Mouse (Mus musculus) forebrain, embryonic 13.5 days (tissue): Measurements from ENCODE around the gene Slc6a4. TPM values are rescaled to one million over a fixed set of nuclear protein-coding genes. Genes with fewer than 3 reads are reported as not detected.
"Not testable (repeated sequence)": the region's sequence is repeated elsewhere in the genome, so short reads cannot be mapped to it uniquely, and the experiment has no call there.

Source experiments
- ATAC-seq: fragments of 200-750 bp; cut with Nextera tagmentation; 2 replicates; pipeline ENCODE4 v1.8.0; 2017
- H3K27ac ChIP-seq: fragments of 300-500 bp; sonication (generic); 2 replicates; pipeline ENCODE4 v1.5.1; 2015; ENCODE audit warnings: inconsistent platforms, mild to moderate bottlenecking, moderate library complexity
- H3K27me3 ChIP-seq: fragments of 300-500 bp; sonication (generic); 2 replicates; pipeline ENCODE4 v1.6.1; 2015; ENCODE audit warnings: mild to moderate bottlenecking, inconsistent platforms
- H3K36me3 ChIP-seq: fragments of 300-500 bp; sonication (generic); 2 replicates; pipeline ENCODE4 v1.6.1; 2015; ENCODE audit warnings: mild to moderate bottlenecking, inconsistent platforms; ENCODE audit not compliant: poor library complexity, severe bottlenecking
- H3K4me1 ChIP-seq: fragments of 300-500 bp; sonication (generic); 2 replicates; pipeline ENCODE4 v1.6.1; 2015; ENCODE audit warnings: inconsistent platforms
- H3K4me2 ChIP-seq: fragments of 300-500 bp; sonication (generic); 2 replicates; pipeline ENCODE4 v1.6.1; 2015; ENCODE audit warnings: inconsistent platforms, mild to moderate bottlenecking, moderate library complexity
- H3K4me3 ChIP-seq: fragments of 300-500 bp; sonication (generic); 2 replicates; pipeline ENCODE4 v1.5.1; 2015; ENCODE audit warnings: mild to moderate bottlenecking, inconsistent platforms
- H3K9ac ChIP-seq: fragments of 300-500 bp; sonication (generic); 2 replicates; pipeline ENCODE4 v1.6.1; 2015; ENCODE audit warnings: mild to moderate bottlenecking, inconsistent platforms
- H3K9me3 ChIP-seq: fragments of 300-500 bp; sonication (generic); replicated peaks from 2 replicates; pipeline ENCODE4 v1.6.1; 2016; ENCODE audit warnings: inconsistent platforms
- WGBS: fragments of 180-500 bp; shearing (Covaris S2); methylation state at CpG from one replicate; pipeline ENCODE4 v1.1.7; 2015; 5-methylcytosine and 5-hydroxymethylcytosine counted together
- polyA plus RNA-seq: library from polyadenylated mRNA; unstranded; fragments of >200 nt; fragmentation: Nextera tagmentation; extraction: Ambion mirVana; gene quantifications from 2 replicates; pipeline ENCODE4 v1.2.1, GENCODE M21; 2015

Gene Slc6a4
- polyA plus RNA-seq, 1 experiment from 2014 or later, result 0.44 TPM

- WGBS, result 75% methylated on average over 3 of the region's 3 CpGs
Observed at GRCm38 (mm10) chr11:77026559-77026958, 28.2 kb downstream of the Slc6a4 start.

GRCm38 (mm10) chr11:77028157-77028556 lies 29.8 kb downstream of the Slc6a4 start:
- Histone ChIP-seq H3K36me3 (no peaks in the 10 kb centered on the region), H3K4me1 (no peaks in the 10 kb centered on the region), H3K9ac (no peak overlapping the region), H3K9me3 (no peaks in the 10 kb centered on the region), H3K27me3 (no peaks in the 10 kb centered on the region), H3K4me3 (no peak overlapping the region), H3K27ac (no peak overlapping the region), H3K4me2 (no peak overlapping the region)
- ATAC-seq, result no peak
- WGBS, result 88% methylated on average over 3 of the region's 3 CpGs

More at GRCm38 (mm10) chr11:77026559-77026958, 28.2 kb downstream of the Slc6a4 start:
- Histone ChIP-seq H3K4me2 (no peak overlapping the region), H3K9me3 (no peaks in the 10 kb centered on the region), H3K27me3 (no peaks in the 10 kb centered on the region), H3K4me3 (no peak overlapping the region), H3K9ac (no peak overlapping the region), H3K36me3 (no peaks in the 10 kb centered on the region), H3K4me1 (no peaks in the 10 kb centered on the region), H3K27ac (no peak overlapping the region)
- no peak for ATAC-seq

GRCm38 (mm10) chr11:77031151-77031934 lies 32.9 kb downstream of the Slc6a4 start:
- WGBS, result 79% methylated on average over 14 of the region's 14 CpGs
- Histone ChIP-seq H3K9ac (no peak overlapping the region), H3K27me3 (no peaks in the 10 kb centered on the region), H3K9me3 (no peaks in the 10 kb centered on the region), H3K4me1 (no peaks in the 10 kb centered on the region), H3K4me2 (no peak overlapping the region), H3K27ac (no peak overlapping the region), H3K36me3 (no peaks in the 10 kb centered on the region), H3K4me3 (no peak overlapping the region)
- no peak for ATAC-seq

- H3K9ac ChIP-seq, result no peak overlapping the region
- no peak for ATAC-seq
- peaks cover 18% of the 10 kb centered on the region for H3K36me3 ChIP-seq
- no peak overlapping the region for H3K4me3 ChIP-seq
- WGBS, result 88% methylated on average over 4 of the region's 4 CpGs
- no peaks in the 10 kb centered on the region for H3K4me1 ChIP-seq
- H3K4me2 ChIP-seq, result no peak overlapping the region
- no peaks in the 10 kb centered on the region for H3K27me3 ChIP-seq
- H3K27ac ChIP-seq, result no peak overlapping the region
- no peaks in the 10 kb centered on the region for H3K9me3 ChIP-seq
Observed at GRCm38 (mm10) chr11:77041891-77042290, 43.5 kb downstream of the Slc6a4 start.

GRCm38 (mm10) chr11:77042816-77043215 lies 44.4 kb downstream of the Slc6a4 start:
- Histone ChIP-seq H3K27me3 (no peaks in the 10 kb centered on the region), H3K9me3 (no peaks in the 10 kb centered on the region), H3K4me2 (no peak overlapping the region), H3K4me1 (no peaks in the 10 kb centered on the region), H3K4me3 (no peak overlapping the region), H3K9ac (no peak overlapping the region), H3K36me3 (peaks cover 23% of the 10 kb centered on the region), H3K27ac (no peak overlapping the region)
- WGBS, result 64% methylated on average over 2 of the region's 2 CpGs
- ATAC-seq, result no peak

GRCm38 (mm10) chr11:77061951-77062350 lies 63.5 kb downstream of the Slc6a4 start:
- no peak overlapping the region for H3K4me3 ChIP-seq
- no peak for ATAC-seq
- H3K27me3 ChIP-seq, result no peaks in the 10 kb centered on the region
- H3K36me3 ChIP-seq, result peaks cover 7% of the 10 kb centered on the region; the same call in 1 of the 2 replicates
- H3K9me3 ChIP-seq, result no peaks in the 10 kb centered on the region
- 74% methylated on average over 5 of the region's 5 CpGs for WGBS
- no peak overlapping the region for H3K9ac ChIP-seq
- H3K4me1 ChIP-seq, result no peaks in the 10 kb centered on the region
- no peak overlapping the region for H3K4me2 ChIP-seq
- H3K27ac ChIP-seq, result no peak overlapping the region

- WGBS, result 98% methylated on average over 2 of the region's 2 CpGs
- Histone ChIP-seq H3K27me3 (no peaks in the 10 kb centered on the region), H3K4me2 (no peak overlapping the region), H3K9me3 (no peaks in the 10 kb centered on the region), H3K9ac (no peak overlapping the region), H3K36me3 (peaks cover 7% of the 10 kb centered on the region; the same call in 1 of the 2 replicates), H3K4me3 (no peak overlapping the region), H3K4me1 (no peaks in the 10 kb centered on the region), H3K27ac (no peak overlapping the region)
- no peak for ATAC-seq
Observed at GRCm38 (mm10) chr11:77063406-77063805, 65.0 kb downstream of the Slc6a4 start.

- Histone ChIP-seq H3K27ac (no peak overlapping the region), H3K36me3 (peaks cover 16% of the 10 kb centered on the region), H3K27me3 (no peaks in the 10 kb centered on the region), H3K4me2 (no peak overlapping the region), H3K9ac (no peak overlapping the region), H3K4me3 (no peak overlapping the region), H3K9me3 (no peaks in the 10 kb centered on the region), H3K4me1 (no peaks in the 10 kb centered on the region)
- ATAC-seq, result no peak
- WGBS, result 96% methylated on average over 4 of the region's 4 CpGs
Observed at GRCm38 (mm10) chr11:77068825-77069224, 70.4 kb downstream of the Slc6a4 start.

GRCm38 (mm10) chr11:77070721-77071120 lies 72.3 kb downstream of the Slc6a4 start:
- WGBS, result 83% methylated on average over 4 of the region's 4 CpGs
- Histone ChIP-seq H3K27ac (no peak overlapping the region), H3K4me2 (no peak overlapping the region), H3K4me3 (no peak overlapping the region), H3K27me3 (no peaks in the 10 kb centered on the region), H3K9me3 (no peaks in the 10 kb centered on the region), H3K9ac (no peak overlapping the region), H3K36me3 (peaks cover 33% of the 10 kb centered on the region), H3K4me1 (no peaks in the 10 kb centered on the region)
- no peak for ATAC-seq

GRCm38 (mm10) chr11:77077331-77077730 lies 78.9 kb downstream of the Slc6a4 start:
- Histone ChIP-seq H3K9ac (peak overlapping the region; percentile 87), H3K4me1 (peaks cover 11% of the 10 kb centered on the region; the same call in 1 of the 2 replicates), H3K27me3 (peaks cover 15% of the 10 kb centered on the region), H3K36me3 (peaks cover 27% of the 10 kb centered on the region), H3K4me2 (peak overlapping the region; percentile 84), H3K4me3 (peak overlapping the region; percentile 86)
- not testable (repeated sequence) for H3K27ac ChIP-seq, H3K9me3 ChIP-seq, ATAC-seq
- 51% methylated on average over 4 of the region's 4 CpGs for WGBS

GRCm38 (mm10) chr11:77077792-77078191 lies 79.4 kb downstream of the Slc6a4 start:
- Histone ChIP-seq H3K4me1 (peaks cover 11% of the 10 kb centered on the region; the same call in 1 of the 2 replicates), H3K27ac (peak overlapping the region; percentile 65), H3K4me2 (peak overlapping the region; percentile 84), H3K4me3 (peak overlapping the region; percentile 86), H3K9me3 (no peaks in the 10 kb centered on the region), H3K9ac (peak overlapping the region; percentile 87), H3K36me3 (peaks cover 25% of the 10 kb centered on the region), H3K27me3 (peaks cover 18% of the 10 kb centered on the region)
- WGBS, result 2% methylated on average over 16 of the region's 16 CpGs
- peak; percentile 22; the same call in 1 of the 2 replicates for ATAC-seq

GRCm38 (mm10) chr11:77078273-77079134 lies 80.1 kb downstream of the Slc6a4 start, which contains the start of gene Nsrp1:
Gene Nsrp1, minus strand, starts transcription at chr11:77078435.
- H3K4me2 ChIP-seq, result peak within 1 kb of the TSS; percentile 84
- H3K9ac ChIP-seq, result peak within 1 kb of the TSS; percentile 87
- H3K27ac ChIP-seq, result peak within 1 kb of the TSS; percentile 82
- ATAC-seq, result peak; percentile 100
- H3K4me1 ChIP-seq, result peaks cover 11% of the 10 kb centered on the region; the same call in 1 of the 2 replicates
- peaks cover 18% of the 10 kb centered on the region for H3K27me3 ChIP-seq
- WGBS, result 4% methylated on average over 48 of the region's 48 CpGs
- peaks cover 24% of the 10 kb centered on the region for H3K36me3 ChIP-seq
- H3K4me3 ChIP-seq, result peak within 1 kb of the TSS; percentile 86
- no peaks in the 10 kb centered on the region for H3K9me3 ChIP-seq
